Mouse (Mus musculus): ENCODE results near the gene Ikzf1.

- TF ChIP-seq POLR2A (IDR thresholded peaks at IDR 0.05; ENCODE audit: extremely low read depth, insufficient read depth, low read length) = no peak
- TF ChIP-seq CTCF (IDR thresholded peaks at IDR 0.05; ENCODE audit: low read depth, low read length) = no peak
These were observed 26.9 kb downstream of the Ikzf1 start for GRCm38 (mm10) chr11:11711748-11712147.

All from liver, adult 2 months (tissue).